Mouse (Mus musculus) C2C12 (cell line): Measurements from ENCODE around the gene Ofcc1.

Experiments
- CEBPB ChIP-seq: IDR thresholded peaks from one replicate; pipeline ENCODE4 v1.6.1; 2011; ENCODE audit warnings: low read depth, mild to moderate bottlenecking, control low read depth, moderate library complexity
- CTCF ChIP-seq: IDR thresholded peaks from one replicate; pipeline ENCODE4 v1.5.1; 2011; ENCODE audit not compliant: control insufficient read depth, insufficient read depth, insufficient read length
- MAX ChIP-seq: IDR thresholded peaks from one replicate; pipeline ENCODE4 v1.6.1; 2011; ENCODE audit warnings: mild to moderate bottlenecking, control low read depth
- MYOG ChIP-seq: IDR thresholded peaks from one replicate; pipeline ENCODE4 v1.6.1; 2011; ENCODE audit not compliant: control insufficient read depth, insufficient read length; ENCODE audit errors: extremely low read depth
- USF1 ChIP-seq: IDR thresholded peaks from one replicate; pipeline ENCODE4 v1.6.1; 2011; ENCODE audit warnings: low read depth, mild to moderate bottlenecking, control low read depth, moderate library complexity

- TF ChIP-seq MYOG = no peak
- no peak for TF ChIP-seq CTCF
- no peak for TF ChIP-seq MAX
- TF ChIP-seq USF1 = no peak
- TF ChIP-seq CEBPB = no peak
Measured at GRCm38 (mm10) chr13:40236356-40236755, 124.9 kb downstream of the Ofcc1 start.
